Mouse (Mus musculus): Measurements from ENCODE around the gene Cnnm3. TPM values are rescaled to one million over a fixed set of nuclear protein-coding genes. Genes with fewer than 3 reads are reported as not detected.
A peak's percentile ranks its signal among the peaks of the same experiment; 100 is the strongest.
"Not testable (repeated sequence)": the region's sequence is repeated elsewhere in the genome, so short reads cannot be mapped to it uniquely, and the experiment has no call there.

The Cnnm3 gene
- polyA plus RNA-seq, 1 experiment from 2014 or later: 2.2 TPM

- 0 out of 2 replicates have a peak within 1 kb of the TSS, but pooled peaks have one; percentile 22 for H3K9ac ChIP-seq
- peak within 1 kb of the TSS; percentile 11; the same call in 1 of the 2 replicates for H3K4me2 ChIP-seq
- H3K4me3 ChIP-seq; H3K27me3 ChIP-seq (replicated peaks); ATAC-seq (ENCODE audit: insufficient number of reproducible peaks, low FRiP score); H3K9me3 ChIP-seq (replicated peaks): not testable (repeated sequence)
- H3K27ac ChIP-seq (ENCODE audit: poor library complexity, severe bottlenecking): peak within 1 kb of the TSS; percentile 87
- H3K36me3 ChIP-seq: peaks cover 39% of the 10 kb centered on the region
- peaks cover 59% of the 10 kb centered on the region for H3K4me1 ChIP-seq (replicated peaks)
- WGBS: 78% methylated on average over 9 of the region's 9 CpGs
These were observed 25.1 kb downstream of the Cnnm3 start, which contains the start of gene Ankrd23 for GRCm38 (mm10) chr1:36536783-36537182. TSS of gene Ankrd23 (minus strand) at chr1:36536883.

- Histone ChIP-seq H3K4me3 (no peak overlapping the region), H3K9me3 (replicated peaks) (0 out of 2 replicates have a peak, but pooled peaks cover 3% of the 10 kb centered on the region), H3K27ac (ENCODE audit: poor library complexity, severe bottlenecking) (peak overlapping the region; percentile 83), H3K9ac (no peak overlapping the region), H3K36me3 (peaks cover 43% of the 10 kb centered on the region), H3K4me2 (no peak overlapping the region), H3K27me3 (replicated peaks) (no peaks in the 10 kb centered on the region), H3K4me1 (replicated peaks) (peaks cover 53% of the 10 kb centered on the region)
- WGBS: 82% methylated on average over 4 of the region's 4 CpGs
- ATAC-seq (ENCODE audit: insufficient number of reproducible peaks, low FRiP score): no peak
These were observed 27.1 kb downstream of the Cnnm3 start for GRCm38 (mm10) chr1:36538727-36539126.

- H3K27me3 ChIP-seq (replicated peaks): no peaks in the 10 kb centered on the region
- peaks cover 48% of the 10 kb centered on the region for H3K4me1 ChIP-seq (replicated peaks)
- peak; percentile 80 for ATAC-seq (ENCODE audit: insufficient number of reproducible peaks, low FRiP score)
- no peak within 1 kb of the TSS for H3K9ac ChIP-seq
- 0 out of 2 replicates have a peak, but pooled peaks cover 3% of the 10 kb centered on the region for H3K9me3 ChIP-seq (replicated peaks)
- no peak within 1 kb of the TSS for H3K4me2 ChIP-seq
- 40% methylated on average over 9 of the region's 9 CpGs for WGBS
- H3K36me3 ChIP-seq: peaks cover 43% of the 10 kb centered on the region
- no peak within 1 kb of the TSS for H3K4me3 ChIP-seq
- peak within 1 kb of the TSS; percentile 83 for H3K27ac ChIP-seq (ENCODE audit: poor library complexity, severe bottlenecking)
These were observed 27.5 kb downstream of the Cnnm3 start, which contains the start of gene Gm42417 for GRCm38 (mm10) chr1:36539186-36539585. TSS of gene Gm42417 (minus strand) at chr1:36539429.

- WGBS: 92% methylated on average over 11 of the region's 11 CpGs
- Histone ChIP-seq H3K9ac (no peak overlapping the region), H3K27me3 (replicated peaks) (no peaks in the 10 kb centered on the region), H3K9me3 (replicated peaks) (0 out of 2 replicates have a peak, but pooled peaks cover 3% of the 10 kb centered on the region), H3K4me3 (no peak overlapping the region), H3K4me1 (replicated peaks) (peaks cover 39% of the 10 kb centered on the region), H3K27ac (ENCODE audit: poor library complexity, severe bottlenecking) (peak overlapping the region; percentile 83; the same call in 1 of the 2 replicates), H3K36me3 (peaks cover 43% of the 10 kb centered on the region), H3K4me2 (no peak overlapping the region)
- ATAC-seq (ENCODE audit: insufficient number of reproducible peaks, low FRiP score): no peak
These were observed 28.5 kb downstream of the Cnnm3 start for GRCm38 (mm10) chr1:36540132-36540531.

GRCm38 (mm10) chr1:36540807-36541206 is 29.1 kb downstream of the Cnnm3 start:
- no peak overlapping the region for H3K4me3 ChIP-seq
- 0 out of 2 replicates have a peak, but pooled peaks cover 3% of the 10 kb centered on the region for H3K9me3 ChIP-seq (replicated peaks)
- H3K27me3 ChIP-seq (replicated peaks): no peaks in the 10 kb centered on the region
- H3K27ac ChIP-seq (ENCODE audit: poor library complexity, severe bottlenecking): no peak overlapping the region
- no peak for ATAC-seq (ENCODE audit: insufficient number of reproducible peaks, low FRiP score)
- H3K36me3 ChIP-seq: peaks cover 43% of the 10 kb centered on the region
- no peak overlapping the region for H3K9ac ChIP-seq
- no peak overlapping the region for H3K4me2 ChIP-seq
- WGBS: 93% methylated on average over 12 of the region's 12 CpGs
- peaks cover 37% of the 10 kb centered on the region for H3K4me1 ChIP-seq (replicated peaks)

GRCm38 (mm10) chr1:36541844-36542243 is 30.2 kb downstream of the Cnnm3 start:
- Histone ChIP-seq H3K4me3 (no peak overlapping the region), H3K36me3 (peaks cover 43% of the 10 kb centered on the region), H3K4me2 (no peak overlapping the region), H3K9ac (no peak overlapping the region), H3K9me3 (replicated peaks) (0 out of 2 replicates have a peak, but pooled peaks cover 3% of the 10 kb centered on the region), H3K4me1 (replicated peaks) (peaks cover 38% of the 10 kb centered on the region), H3K27ac (ENCODE audit: poor library complexity, severe bottlenecking) (no peak overlapping the region), H3K27me3 (replicated peaks) (no peaks in the 10 kb centered on the region)
- WGBS: 91% methylated on average over 16 of the region's 16 CpGs
- no peak for ATAC-seq (ENCODE audit: insufficient number of reproducible peaks, low FRiP score)

- WGBS: 92% methylated on average over 9 of the region's 9 CpGs
These were observed 31.3 kb downstream of the Cnnm3 start for GRCm38 (mm10) chr1:36542925-36543324.

GRCm38 (mm10) chr1:36545382-36545781 is 33.7 kb downstream of the Cnnm3 start:
- Histone ChIP-seq H3K4me2 (peak overlapping the region; percentile 79; the same call in 1 of the 2 replicates), H3K4me3 (no peak overlapping the region), H3K9me3 (replicated peaks) (0 out of 2 replicates have a peak, but pooled peaks cover 3% of the 10 kb centered on the region), H3K9ac (no peak overlapping the region), H3K36me3 (peaks cover 41% of the 10 kb centered on the region), H3K27me3 (replicated peaks) (no peaks in the 10 kb centered on the region), H3K4me1 (replicated peaks) (peaks cover 49% of the 10 kb centered on the region), H3K27ac (ENCODE audit: poor library complexity, severe bottlenecking) (no peak overlapping the region)
- 57% methylated on average over 2 of the region's 2 CpGs for WGBS
- ATAC-seq (ENCODE audit: insufficient number of reproducible peaks, low FRiP score): no peak

More at GRCm38 (mm10) chr1:36542925-36543324, 31.3 kb downstream of the Cnnm3 start:
- no peak for ATAC-seq (ENCODE audit: insufficient number of reproducible peaks, low FRiP score)
- Histone ChIP-seq H3K9me3 (replicated peaks) (0 out of 2 replicates have a peak, but pooled peaks cover 3% of the 10 kb centered on the region), H3K27me3 (replicated peaks) (no peaks in the 10 kb centered on the region), H3K36me3 (peaks cover 38% of the 10 kb centered on the region), H3K4me1 (replicated peaks) (peaks cover 44% of the 10 kb centered on the region), H3K27ac (ENCODE audit: poor library complexity, severe bottlenecking) (no peak overlapping the region), H3K4me3 (no peak overlapping the region), H3K4me2 (no peak overlapping the region), H3K9ac (no peak overlapping the region)

GRCm38 (mm10) chr1:36545845-36546600 is 34.4 kb downstream of the Cnnm3 start:
- Histone ChIP-seq H3K27ac (ENCODE audit: poor library complexity, severe bottlenecking) (no peak overlapping the region), H3K27me3 (replicated peaks) (no peaks in the 10 kb centered on the region), H3K36me3 (peaks cover 41% of the 10 kb centered on the region), H3K4me1 (replicated peaks) (peaks cover 49% of the 10 kb centered on the region), H3K4me3 (peak overlapping the region; percentile 73), H3K4me2 (peak overlapping the region; percentile 79), H3K9ac (peak overlapping the region; percentile 78; the same call in 1 of the 2 replicates), H3K9me3 (replicated peaks) (0 out of 2 replicates have a peak, but pooled peaks cover 3% of the 10 kb centered on the region)
- ATAC-seq (ENCODE audit: insufficient number of reproducible peaks, low FRiP score): no peak
- WGBS: 60% methylated on average over 19 of the region's 19 CpGs

- peak within 1 kb of the TSS; percentile 79 for H3K4me2 ChIP-seq
- peak within 1 kb of the TSS; percentile 73 for H3K4me3 ChIP-seq
- H3K36me3 ChIP-seq: peaks cover 42% of the 10 kb centered on the region
- peak within 1 kb of the TSS; percentile 50; the same call in 1 of the 2 replicates for H3K27ac ChIP-seq (ENCODE audit: poor library complexity, severe bottlenecking)
- H3K4me1 ChIP-seq (replicated peaks): peaks cover 45% of the 10 kb centered on the region
- no peaks in the 10 kb centered on the region for H3K27me3 ChIP-seq (replicated peaks)
- under 1% methylated on average over 43 of the region's 43 CpGs for WGBS
- H3K9me3 ChIP-seq (replicated peaks): no peaks in the 10 kb centered on the region
- H3K9ac ChIP-seq: peak within 1 kb of the TSS; percentile 78
- ATAC-seq (ENCODE audit: insufficient number of reproducible peaks, low FRiP score): peak; percentile 97
These were observed 35.3 kb downstream of the Cnnm3 start, which contains the start of gene Ankrd39 for GRCm38 (mm10) chr1:36546888-36547471. TSS of gene Ankrd39 (minus strand) at chr1:36547445.
